Mouse (Mus musculus) hindlimb bud, embryonic 11.5 days (tissue): ENCODE data around the gene Hand1.
A peak's percentile ranks its signal among the peaks of the same experiment; 100 is the strongest.

Source experiments
- DNase-seq: peaks from one replicate; pipeline ENCODE4 v3.0.0-alpha.2; 2012; ENCODE audit warnings: low read depth, low spot score; ENCODE audit errors: extremely low spot score

The Hand1 gene

GRCm38 (mm10) chr11:57805047-57805446 is 27.6 kb downstream of the Hand1 start:
- DNase-seq = no peak

GRCm38 (mm10) chr11:57802511-57802870 is 30.1 kb downstream of the Hand1 start:
- no peak for DNase-seq

- no peak for DNase-seq
Observed at GRCm38 (mm10) chr11:57801766-57802510, 30.7 kb downstream of the Hand1 start.

- peak; percentile 70 for DNase-seq
Observed at GRCm38 (mm10) chr11:57800971-57801765, 31.4 kb downstream of the Hand1 start, which contains the start of gene Sap30l. TSS of gene Sap30l (plus strand) at chr11:57801637.

- DNase-seq = no peak
Observed at GRCm38 (mm10) chr11:57800266-57800951, 32.2 kb downstream of the Hand1 start.

- no peak for DNase-seq
Observed at GRCm38 (mm10) chr11:57799456-57799855, 33.2 kb downstream of the Hand1 start.

- no peak for DNase-seq
Observed at GRCm38 (mm10) chr11:57797828-57798227, 34.8 kb downstream of the Hand1 start.

GRCm38 (mm10) chr11:57795086-57795485 is 37.5 kb downstream of the Hand1 start:
- no peak for DNase-seq

GRCm38 (mm10) chr11:57790866-57791535 is 41.6 kb downstream of the Hand1 start:
- DNase-seq = no peak

- DNase-seq = no peak
Observed at GRCm38 (mm10) chr11:57787913-57788312, 44.7 kb downstream of the Hand1 start.

- no peak for DNase-seq
Observed at GRCm38 (mm10) chr11:57786616-57787418, 45.8 kb downstream of the Hand1 start.

GRCm38 (mm10) chr11:57779824-57780223 is 52.8 kb downstream of the Hand1 start:
- no peak for DNase-seq
